Comparison of ENCODE assay signal across 9 mouse cellular contexts in genomic region chr14:58069927-58070326, GRCm38 (mm10). TPM values are rescaled to one million over a fixed set of nuclear protein-coding genes. Genes with fewer than 3 reads are reported as not detected.
DNase-seq lines count a peak whose midpoint lies in the region; ATAC-seq lines count a peak whose summit lies in the region.
"Had no signal": no experiment of that assay in that cellular context is flagged by ENCODE, and none has a peak within 500 bp of the region (broad histone marks: within the 10 kb centered on the region; RNA-seq: fewer than 3 reads in every experiment).

No protein-coding gene starts in this region.

- H3K9me3 ChIP-seq in heart, embryonic 10.5 days, result no peaks in the 10 kb centered on the region
- no peaks in the 10 kb centered on the region for H3K9me3 ChIP-seq in hindbrain, embryonic 14.5 days (ENCODE audit: control insufficient read depth, low read length)
- no peaks in the 10 kb centered on the region for H3K9me3 ChIP-seq in midbrain, embryonic 14.5 days (ENCODE audit: control insufficient read depth, low read length)

- H3K9ac ChIP-seq in hindbrain, embryonic 14.5 days, result peak overlapping the region; percentile 66
- H3K9ac ChIP-seq in midbrain, embryonic 14.5 days (replicated peaks; ENCODE audit: low read length), result no peak overlapping the region; the same call in 1 of the 2 replicates

- no peak for ATAC-seq in hindbrain, embryonic 14.5 days (ENCODE audit: low FRiP score)
- ATAC-seq in midbrain, embryonic 14.5 days (ENCODE audit: low FRiP score, low TSS enrichment), result no peak
- ATAC-seq: Patski had no signal

- peaks cover 50% of the 10 kb centered on the region for H3K27me3 ChIP-seq in heart, embryonic 10.5 days (ENCODE audit: insufficient read depth, poor library complexity, severe bottlenecking)
- H3K27me3 ChIP-seq in hindbrain, embryonic 14.5 days (ENCODE audit: control insufficient read depth, insufficient read depth, low read length), result peaks cover 37% of the 10 kb centered on the region
- peaks cover 40% of the 10 kb centered on the region for H3K27me3 ChIP-seq in midbrain, embryonic 14.5 days (ENCODE audit: control insufficient read depth, insufficient read depth, low read length)

- no peak overlapping the region for H3K27ac ChIP-seq in heart, embryonic 10.5 days
- H3K27ac ChIP-seq in brown adipose tissue, adult 24 weeks (replicated peaks; ENCODE audit: low read depth, low read length), result no peak overlapping the region
- no peak overlapping the region for H3K27ac ChIP-seq in hindbrain, embryonic 14.5 days
- H3K27ac ChIP-seq in midbrain, embryonic 14.5 days (replicated peaks; ENCODE audit: low read depth, low read length), result no peak overlapping the region

- intact Hi-C loops in heart, postnatal 36 days (cut with DNase I), result loop anchor here (5.0 kb wide), 1 partner anchor 732 kb away; no protein-coding TSS in a partner anchor
- intact Hi-C loops in gastrocnemius, postnatal 36 days (cut with DNase I), result no loop called here

- WGBS in heart, embryonic 10.5 days, result 1% methylated on average over 6 of the region's 6 CpGs
- under 1% methylated on average over 6 of the region's 6 CpGs for WGBS in hindbrain, embryonic 14.5 days
- WGBS in midbrain, embryonic 14.5 days, result 3% methylated on average over 6 of the region's 6 CpGs

- H3K4me2 ChIP-seq in hindbrain, embryonic 14.5 days (replicated peaks), result peak overlapping the region; percentile 96
- peak overlapping the region; percentile 98 for H3K4me2 ChIP-seq in midbrain, embryonic 14.5 days (ENCODE audit: low read length)

- H3K36me3 ChIP-seq in heart, embryonic 10.5 days, result no peaks in the 10 kb centered on the region
- no peaks in the 10 kb centered on the region for H3K36me3 ChIP-seq in hindbrain, embryonic 14.5 days (replicated peaks; ENCODE audit: control insufficient read depth, insufficient read depth)
- H3K36me3 ChIP-seq in midbrain, embryonic 14.5 days (ENCODE audit: control insufficient read depth, insufficient read depth, low read length), result no peaks in the 10 kb centered on the region

- H3K4me1 ChIP-seq in heart, embryonic 10.5 days, result peaks cover 31% of the 10 kb centered on the region
- no peaks in the 10 kb centered on the region; the same call in 1 of the 2 replicates for H3K4me1 ChIP-seq in brown adipose tissue, adult 24 weeks (ENCODE audit: control insufficient read depth, insufficient read depth, insufficient read length, low read length)
- H3K4me1 ChIP-seq in hindbrain, embryonic 14.5 days (replicated peaks; ENCODE audit: control insufficient read depth, insufficient read depth, low read length), result peaks cover 26% of the 10 kb centered on the region
- peaks cover 29% of the 10 kb centered on the region for H3K4me1 ChIP-seq in midbrain, embryonic 14.5 days (ENCODE audit: control insufficient read depth, insufficient read depth, low read length)

- DNase-seq in heart, embryonic 10.5 days (ENCODE audit: low spot score), result no peak
- no peak for DNase-seq in heart, postnatal 36 days
- DNase-seq in hindbrain, embryonic 14.5 days (ENCODE audit: low spot score), result peak; percentile 37
- peak; percentile 52 for DNase-seq in midbrain, embryonic 14.5 days
- DNase-seq in gastrocnemius, postnatal 36 days, result no peak
- DNase-seq in right cerebral cortex, adult 18-20 months, result no peak
- no peak for DNase-seq in testis, postnatal 10 days (ENCODE audit: low spot score)

- H3K4me3 ChIP-seq in heart, embryonic 10.5 days, result peak overlapping the region; percentile 72
- H3K4me3 ChIP-seq in brown adipose tissue, adult 24 weeks (ENCODE audit: insufficient read depth, low read depth, low read length), result peak overlapping the region; percentile 95
- peak overlapping the region; percentile 73 for H3K4me3 ChIP-seq in hindbrain, embryonic 14.5 days (replicated peaks; ENCODE audit: low read length)
- peak overlapping the region; percentile 66 for H3K4me3 ChIP-seq in midbrain, embryonic 14.5 days (replicated peaks; ENCODE audit: low read depth, low read length)

RNA-seq across cellular contexts. Expression of gene Fgf9, which starts 0.4 kb away (rescaled TPM):
- polyA plus RNA-seq in heart, embryonic 10.5 days (2016; fragmentation: Nextera tagmentation; extraction: Ambion mirVana), result 5.4 and 9.0 TPM in 2 replicates
- 10 to 100 TPM in 1 of 2 experiments, 1 to 10 TPM in 1; 8.4 to 12.1 TPM for total RNA-seq in heart, postnatal 36 days (2021)
- 1.3 and 2.9 TPM in 2 replicates for polyA plus RNA-seq in brown adipose tissue, adult 24 weeks (2012; ENCODE audit: insufficient read depth, insufficient read length, missing spikeins)
- 18.4 and 19.0 TPM in 2 replicates for polyA plus RNA-seq in hindbrain, embryonic 14.5 days (2014; fragmentation: Nextera tagmentation; extraction: Ambion mirVana)
- polyA plus RNA-seq in midbrain, embryonic 14.5 days (2014; fragmentation: Nextera tagmentation; extraction: Ambion mirVana), result 13.5 and 19.7 TPM in 2 replicates
- 1 to 10 TPM in 1 of 2 experiments, under 1 TPM in 1; 0.62 to 1.4 TPM for total RNA-seq in gastrocnemius, postnatal 36 days (2021)

Comparison
In these comparisons a context has a peak if more than half of its experiments do, and no peak if none do; other contexts are left out.
1. DNase-seq: peak in hindbrain, embryonic 14.5 days (single experiment) and midbrain, embryonic 14.5 days (single experiment); none in heart, embryonic 10.5 days (single experiment), heart, postnatal 36 days (0 of 2), gastrocnemius, postnatal 36 days (0 of 2), right cerebral cortex, adult 18-20 months (single experiment) and testis, postnatal 10 days (single experiment).
2. Peak in every context shown above with its lines, with median percentiles within 50 percentile points of each other: H3K4me3 ChIP-seq.